Mouse (Mus musculus) heart, postnatal 0 days (tissue): ENCODE results near the gene BC048679. TPM values are rescaled to one million over a fixed set of nuclear protein-coding genes. Genes with fewer than 3 reads are reported as not detected.

ENCODE experiments used
- ATAC-seq: fragments of 200-750 bp; cut with Nextera tagmentation; 2 replicates; pipeline ENCODE4 v1.8.0; 2017; ENCODE audit warnings: low read depth, moderate number of reproducible peaks, moderate library complexity; ENCODE audit not compliant: insufficient read depth
- DNase-seq: peaks from one replicate; pipeline ENCODE4 v3.0.0-alpha.2; 2016; ENCODE audit warnings: low spot score
- H3K27ac ChIP-seq: fragments of 300-500 bp; sonication (generic); 2 replicates; pipeline ENCODE4 v1.5.1; 2014; ENCODE audit warnings: low read depth, mild to moderate bottlenecking
- H3K27me3 ChIP-seq: fragments of 300-500 bp; sonication (generic); 2 replicates; pipeline ENCODE4 v1.6.1; 2014; ENCODE audit warnings: low read length, mixed read lengths; ENCODE audit not compliant: control insufficient read depth, insufficient read depth
- H3K36me3 ChIP-seq: fragments of 300-500 bp; sonication (generic); replicated peaks from 2 replicates; pipeline ENCODE4 v1.6.1; 2014; ENCODE audit warnings: low read length, mixed read lengths; ENCODE audit not compliant: control insufficient read depth, insufficient read depth
- H3K4me1 ChIP-seq: fragments of 300-500 bp; sonication (generic); 2 replicates; pipeline ENCODE4 v1.6.1; 2014; ENCODE audit warnings: antibody characterized with exemption; ENCODE audit not compliant: control insufficient read depth, insufficient read depth
- H3K4me2 ChIP-seq: fragments of 300-500 bp; sonication (generic); 2 replicates; pipeline ENCODE4 v1.6.1; 2014; ENCODE audit warnings: low read depth, mild to moderate bottlenecking, low read length, moderate library complexity
- H3K4me3 ChIP-seq: fragments of 300-500 bp; sonication (generic); 2 replicates; pipeline ENCODE4 v1.5.1; 2014; ENCODE audit warnings: low read depth, low read length
- H3K9ac ChIP-seq: fragments of 300-500 bp; sonication (generic); replicated peaks from 2 replicates; pipeline ENCODE4 v1.6.1; 2014; ENCODE audit warnings: low read depth, low read length, mixed read lengths
- H3K9me3 ChIP-seq: fragments of 300-500 bp; sonication (generic); replicated peaks from 2 replicates; pipeline ENCODE4 v1.6.1; 2016; ENCODE audit warnings: low read length; ENCODE audit not compliant: control insufficient read depth
- CTCF ChIP-seq: IDR thresholded peaks from 2 replicates; pipeline ENCODE4 v1.5.1; 2016; ENCODE audit warnings: antibody characterized with exemption, control low read depth, low read depth
- EP300 ChIP-seq: IDR thresholded peaks from 2 replicates; pipeline ENCODE4 v1.6.1; 2016; ENCODE audit warnings: antibody characterized with exemption, low read depth
- WGBS: fragments of 180-500 bp; shearing (Covaris S2); extraction: QIAGEN DNeasy Blood & Tissue Kit; methylation state at CpG from one replicate; pipeline ENCODE4 v1.1.7; 2014; 5-methylcytosine and 5-hydroxymethylcytosine counted together
- microRNA counts: library from miRNA; unstranded; fragments of <30 nt; microRNA quantifications from one replicate; lab custom pipeline; 2015
- polyA plus RNA-seq: library from polyadenylated mRNA; unstranded; fragments of >200 nt; fragmentation: Nextera tagmentation; extraction: Ambion mirVana; gene quantifications from 2 replicates; pipeline ENCODE4 v1.2.1, GENCODE M21; 2015
- total RNA-seq: library from RNA; depleted of rRNA; stranded (reverse); fragments of >200 nt; gene quantifications from 2 replicates; pipeline ENCODE4 v1.2.3, GENCODE M21; 2014; ENCODE audit warnings: low replicate concordance; rRNA removed

BC048679 gene
- total and polyA plus RNA-seq, 2 experiments from 2014 or later, result not detected

- Histone ChIP-seq H3K4me2 (peak overlapping the region; percentile 87), H3K27me3 (peaks cover 77% of the 10 kb centered on the region), H3K27ac (no peak overlapping the region), H3K4me1 (peaks cover 8% of the 10 kb centered on the region; the same call in 1 of the 2 replicates), H3K36me3 (no peaks in the 10 kb centered on the region), H3K4me3 (peak overlapping the region; percentile 56), H3K9ac (peak overlapping the region; percentile 44), H3K9me3 (no peaks in the 10 kb centered on the region)
- DNase-seq (no peak), ATAC-seq (peak; percentile 58)
- 1% methylated on average over 62 of the region's 87 CpGs for WGBS
- TF ChIP-seq EP300 (no peak), CTCF (no peak)
Observed at GRCm38 (mm10) chr7:81454331-81455039, 43.6 kb downstream of the BC048679 start.

- Histone ChIP-seq H3K36me3 (no peaks in the 10 kb centered on the region), H3K4me3 (peak overlapping the region; percentile 56), H3K27ac (no peak overlapping the region), H3K9me3 (no peaks in the 10 kb centered on the region), H3K4me1 (peaks cover 8% of the 10 kb centered on the region; the same call in 1 of the 2 replicates), H3K9ac (no peak overlapping the region), H3K27me3 (peaks cover 75% of the 10 kb centered on the region), H3K4me2 (peak overlapping the region; percentile 87)
- no peak for DNase-seq
- 0 out of 2 replicates have a peak, but pooled peaks have one; percentile 12 for ATAC-seq
- WGBS, result 3% methylated on average over 70 of the region's 84 CpGs
- TF ChIP-seq EP300 (no peak), CTCF (no peak)
Observed at GRCm38 (mm10) chr7:81453443-81454274, 44.4 kb downstream of the BC048679 start.

GRCm38 (mm10) chr7:81452971-81453441 lies 45.1 kb downstream of the BC048679 start:
- H3K4me2 ChIP-seq, result no peak overlapping the region
- WGBS, result 7% methylated on average over 21 of the region's 21 CpGs
- peaks cover 8% of the 10 kb centered on the region; the same call in 1 of the 2 replicates for H3K4me1 ChIP-seq
- ATAC-seq (no peak), DNase-seq (no peak)
- peaks cover 69% of the 10 kb centered on the region for H3K27me3 ChIP-seq
- H3K27ac ChIP-seq, result no peak overlapping the region
- H3K4me3 ChIP-seq, result no peak overlapping the region
- no peaks in the 10 kb centered on the region for H3K9me3 ChIP-seq
- H3K9ac ChIP-seq, result no peak overlapping the region
- H3K36me3 ChIP-seq, result no peaks in the 10 kb centered on the region
- TF ChIP-seq EP300 (no peak), CTCF (no peak)

MicroRNA genes within 50 kb of the gene (microRNA counts, 519-probe panel; counts per million panel counts)
- microRNA mmu-miR-1839-3p (lab: Ali Mortazavi, UCI) (1,707 counts per million, percentile 14 among the panel's probes with 10 or more counts), microRNA mmu-miR-1839-5p (lab: Ali Mortazavi, UCI) (4,358 counts per million, percentile 55 among the panel's probes with 10 or more counts)

Other genes starting within 250 kb of the BC048679 start
- gene Rps17, start 153.0 kb downstream of the BC048679 start, total RNA-seq, result 593 and 806 TPM in 2 replicates
- gene Rps17, start 153.0 kb downstream of the BC048679 start, polyA plus RNA-seq, result 855 and 860 TPM in 2 replicates
- gene Cpeb1, start 42.8 kb downstream of the BC048679 start, total RNA-seq, result 1.3 and 8.1 TPM in 2 replicates
- gene Cpeb1, start 42.8 kb downstream of the BC048679 start, polyA plus RNA-seq, result 1.4 and 2.2 TPM in 2 replicates
- gene Ap3b2, start 4.4 kb downstream of the BC048679 start, total RNA-seq, result 0.43 TPM in 1 of 2 replicates, not detected in the other
- 0.40 TPM in 2 replicates for gene Ap3b2, start 4.4 kb downstream of the BC048679 start, polyA plus RNA-seq
- gene Fsd2, start 68.7 kb upstream of the BC048679 start, total RNA-seq, result 83.2 and 93.7 TPM in 2 replicates
- gene Fsd2, start 68.7 kb upstream of the BC048679 start, polyA plus RNA-seq, result 95.1 and 99.0 TPM in 2 replicates
- gene Whamm, start 73.0 kb upstream of the BC048679 start, total RNA-seq, result 3.3 and 6.6 TPM in 2 replicates
- gene Whamm, start 73.0 kb upstream of the BC048679 start, polyA plus RNA-seq, result 3.1 and 3.3 TPM in 2 replicates
- 19.5 and 31.8 TPM in 2 replicates for gene Homer2, start 209.2 kb upstream of the BC048679 start, total RNA-seq
- gene Homer2, start 209.2 kb upstream of the BC048679 start, polyA plus RNA-seq, result 51.3 and 52.5 TPM in 2 replicates